Mouse (Mus musculus) heart, adult 9 months (tissue): ENCODE measurements around the gene Defb23.

ENCODE experiments used
- DNase-seq, 2 experiments: peaks; one replicate each; pipeline ENCODE4 v3.0.0; 2022; ENCODE audit warnings: low spot score in 2 of 2

The Defb23 gene

GRCm38 (mm10) chr2:152464570-152465150 lies at the start of gene Defb23:
Gene Defb23, minus strand, starts transcription at chr2:152464620.
- no peak for DNase-seq

GRCm38 (mm10) chr2:152511592-152511991 lies 47.2 kb upstream of the Defb23 start, which contains the start of gene Defb26:
Gene Defb26, minus strand, starts transcription at chr2:152511692.
- no peak for DNase-seq

- no peak for DNase-seq
These were observed 39.5 kb upstream of the Defb23 start for GRCm38 (mm10) chr2:152503950-152504349.

- no peak for DNase-seq
These were observed 36.4 kb upstream of the Defb23 start for GRCm38 (mm10) chr2:152500863-152501229.

- DNase-seq: no peak
These were observed 35.9 kb upstream of the Defb23 start for GRCm38 (mm10) chr2:152500204-152500862.

GRCm38 (mm10) chr2:152498020-152498419 lies 33.6 kb upstream of the Defb23 start:
- DNase-seq: no peak

GRCm38 (mm10) chr2:152493151-152493550 lies 28.7 kb upstream of the Defb23 start:
- no peak for DNase-seq

- no peak for DNase-seq
These were observed 25.6 kb upstream of the Defb23 start, which contains the start of gene Defb22 for GRCm38 (mm10) chr2:152490038-152490437. Gene Defb22, minus strand, starts transcription at chr2:152490138.

- DNase-seq: no peak
These were observed 22.6 kb upstream of the Defb23 start for GRCm38 (mm10) chr2:152487024-152487423.

- DNase-seq: no peak
These were observed 17.3 kb upstream of the Defb23 start for GRCm38 (mm10) chr2:152481726-152482125.

- no peak for DNase-seq
These were observed 16.5 kb upstream of the Defb23 start for GRCm38 (mm10) chr2:152480881-152481280.

GRCm38 (mm10) chr2:152476763-152477162 lies 12.3 kb upstream of the Defb23 start, which contains the start of gene Defb20:
Gene Defb20, plus strand, starts transcription at chr2:152477063.
- no peak for DNase-seq

- no peak for DNase-seq
These were observed 8.0 kb upstream of the Defb23 start for GRCm38 (mm10) chr2:152472434-152472833.

- peak in 1 of 2 experiments; percentile 7 for DNase-seq
These were observed 6.6 kb upstream of the Defb23 start for GRCm38 (mm10) chr2:152470973-152471372.

- DNase-seq: no peak
These were observed 5.2 kb downstream of the Defb23 start for GRCm38 (mm10) chr2:152459241-152459640.

GRCm38 (mm10) chr2:152452101-152452781 lies 12.2 kb downstream of the Defb23 start:
- peak; percentile 23 to 35 for DNase-seq

- no peak for DNase-seq
These were observed 14.2 kb downstream of the Defb23 start for GRCm38 (mm10) chr2:152450241-152450640.

- DNase-seq: no peak
These were observed 17.0 kb downstream of the Defb23 start for GRCm38 (mm10) chr2:152447461-152447860.

GRCm38 (mm10) chr2:152446642-152447041 lies 17.8 kb downstream of the Defb23 start:
- no peak for DNase-seq

- DNase-seq: no peak
These were observed 21.1 kb downstream of the Defb23 start for GRCm38 (mm10) chr2:152443281-152443680.

- no peak for DNase-seq
These were observed 22.1 kb downstream of the Defb23 start for GRCm38 (mm10) chr2:152442322-152442721.

- DNase-seq: no peak
These were observed 24.6 kb downstream of the Defb23 start for GRCm38 (mm10) chr2:152439833-152440232.

- no peak for DNase-seq
These were observed 25.5 kb downstream of the Defb23 start for GRCm38 (mm10) chr2:152438963-152439362.
